Mouse (Mus musculus) cerebellum, postnatal 14 days (tissue): ENCODE results near the gene Clic1.
A peak's percentile ranks its signal among the peaks of the same experiment; 100 is the strongest.
"Not testable (repeated sequence)": the region's sequence is repeated elsewhere in the genome, so short reads cannot be mapped to it uniquely, and the experiment has no call there.

Experiments
- DNase-seq, 2 experiments: peaks; one replicate each; pipeline ENCODE4 v3.0.0; 2021; ENCODE audit warnings: mixed read lengths in 2 of 2

Clic1 gene

GRCm38 (mm10) chr17:35049561-35050016 is at the start of gene Clic1:
Clic1 (plus strand) TSS chr17:35049966.
- no peak for DNase-seq

GRCm38 (mm10) chr17:35000717-35001451 is 48.9 kb upstream of the Clic1 start, which contains the start of gene Vars:
Vars (plus strand) TSS chr17:35000987.
- DNase-seq: peak; percentile 85 to 88

- peak; percentile 41 to 53 for DNase-seq
Measured at GRCm38 (mm10) chr17:35001452-35002152, 48.2 kb upstream of the Clic1 start.

- DNase-seq: peak in 1 of 2 experiments; percentile 24
Measured at GRCm38 (mm10) chr17:35002153-35002865, 47.5 kb upstream of the Clic1 start.

GRCm38 (mm10) chr17:35003022-35003838 is 46.5 kb upstream of the Clic1 start:
- no peak for DNase-seq

- DNase-seq: no peak
Measured at GRCm38 (mm10) chr17:35004075-35004717, 45.6 kb upstream of the Clic1 start.

GRCm38 (mm10) chr17:35005158-35005557 is 44.6 kb upstream of the Clic1 start:
- peak in 1 of 2 experiments; percentile 12 for DNase-seq

GRCm38 (mm10) chr17:35005902-35006301 is 43.9 kb upstream of the Clic1 start:
- not testable (repeated sequence) for DNase-seq

- DNase-seq: no peak
Measured at GRCm38 (mm10) chr17:35007387-35007991, 42.3 kb upstream of the Clic1 start.

GRCm38 (mm10) chr17:35009586-35009985 is 40.2 kb upstream of the Clic1 start:
- peak; percentile 76 to 82 for DNase-seq

GRCm38 (mm10) chr17:35011440-35011839 is 38.3 kb upstream of the Clic1 start:
- peak in 1 of 2 experiments; percentile 7 for DNase-seq

- peak in 1 of 2 experiments; percentile 21 for DNase-seq
Measured at GRCm38 (mm10) chr17:35012430-35012829, 37.3 kb upstream of the Clic1 start.

GRCm38 (mm10) chr17:35013221-35013620 is 36.5 kb upstream of the Clic1 start:
- peak; percentile 8 to 20 for DNase-seq

- DNase-seq: peak in 1 of 2 experiments; percentile 14
Measured at GRCm38 (mm10) chr17:35015296-35015695, 34.5 kb upstream of the Clic1 start.

- peak; percentile 88 to 90 for DNase-seq
Measured at GRCm38 (mm10) chr17:35016376-35016775, 33.4 kb upstream of the Clic1 start, which contains the start of gene Vwa7. Vwa7 (plus strand) TSS chr17:35016579.

- DNase-seq: peak; percentile 49 to 53
Measured at GRCm38 (mm10) chr17:35016791-35017705, 32.7 kb upstream of the Clic1 start.

- peak in 1 of 2 experiments; percentile 28 for DNase-seq
Measured at GRCm38 (mm10) chr17:35017706-35018030, 32.1 kb upstream of the Clic1 start.

- peak in 1 of 2 experiments; percentile 14 for DNase-seq
Measured at GRCm38 (mm10) chr17:35018171-35018570, 31.6 kb upstream of the Clic1 start.

GRCm38 (mm10) chr17:35019894-35020293 is 29.9 kb upstream of the Clic1 start:
- DNase-seq: peak in 1 of 2 experiments; percentile 14

- no peak for DNase-seq
Measured at GRCm38 (mm10) chr17:35020551-35020950, 29.2 kb upstream of the Clic1 start.
